Mouse (Mus musculus) spleen, adult 18-20 months (tissue): ENCODE measurements around the gene Tgfbr1.

Experiments
- DNase-seq, 2 experiments: peaks; one replicate each; pipeline ENCODE4 v3.0.0; 2022; ENCODE audit warnings: mixed read lengths in 2 of 2

Gene Tgfbr1

DNA sequence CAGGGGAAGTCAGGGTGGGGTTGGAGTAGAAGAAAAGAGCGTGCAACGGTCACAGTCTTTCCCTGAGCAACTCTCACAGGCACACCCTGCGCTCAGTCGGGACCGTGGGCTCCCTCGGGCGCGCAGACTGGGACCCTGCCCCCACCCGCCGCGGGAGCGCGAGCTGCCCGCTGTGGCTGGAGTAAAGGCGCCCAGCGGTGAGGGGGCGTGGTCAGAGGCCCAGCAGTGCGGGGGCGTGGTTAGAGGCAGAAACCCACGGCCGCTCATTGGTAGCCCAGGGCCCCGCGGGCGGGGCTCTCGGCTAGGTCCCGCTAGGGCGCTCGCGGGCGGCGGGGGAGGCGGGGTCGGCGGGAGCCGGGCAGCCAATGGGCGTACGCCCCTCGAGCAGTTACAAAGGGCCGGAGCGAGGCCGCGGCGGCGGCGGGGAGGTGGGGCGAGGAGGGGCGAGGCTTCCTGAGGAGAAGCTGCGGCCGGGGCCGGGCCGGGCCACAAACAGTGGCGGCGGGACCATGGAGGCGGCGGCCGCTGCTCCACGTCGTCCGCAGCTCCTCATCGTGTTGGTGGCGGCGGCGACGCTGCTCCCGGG lies at the start of gene Tgfbr1:
Gene Tgfbr1, plus strand, starts transcription at position 420 of the 586 bp plus-strand sequence.
- peak; percentile 98 to 99 for DNase-seq

- no peak for DNase-seq
These were observed 49.6 kb upstream of the Tgfbr1 start for GRCm38 (mm10) chr4:47303340-47303998.

GRCm38 (mm10) chr4:47309886-47310625 lies 43.0 kb upstream of the Tgfbr1 start:
- no peak for DNase-seq

DNA sequence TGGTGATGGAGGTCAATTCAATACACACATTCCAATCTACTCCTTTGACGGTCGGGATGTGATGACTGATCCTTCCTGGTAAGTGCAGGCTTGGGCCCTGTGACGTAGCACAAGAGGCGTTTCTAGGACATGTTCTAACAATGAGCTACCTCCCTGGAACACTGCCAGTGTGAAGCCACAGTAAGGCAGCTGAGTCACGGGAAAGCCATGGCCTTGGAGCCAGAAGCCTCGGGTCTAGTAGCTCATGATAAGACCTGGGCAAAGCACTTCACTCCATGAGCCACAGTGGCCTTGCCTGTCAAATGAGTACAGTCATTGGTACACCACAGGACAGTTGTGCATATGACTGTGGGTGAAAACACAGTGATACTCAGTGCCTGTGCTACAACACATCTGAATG lies 42.2 kb upstream of the Tgfbr1 start:
- DNase-seq, result no peak

DNA sequence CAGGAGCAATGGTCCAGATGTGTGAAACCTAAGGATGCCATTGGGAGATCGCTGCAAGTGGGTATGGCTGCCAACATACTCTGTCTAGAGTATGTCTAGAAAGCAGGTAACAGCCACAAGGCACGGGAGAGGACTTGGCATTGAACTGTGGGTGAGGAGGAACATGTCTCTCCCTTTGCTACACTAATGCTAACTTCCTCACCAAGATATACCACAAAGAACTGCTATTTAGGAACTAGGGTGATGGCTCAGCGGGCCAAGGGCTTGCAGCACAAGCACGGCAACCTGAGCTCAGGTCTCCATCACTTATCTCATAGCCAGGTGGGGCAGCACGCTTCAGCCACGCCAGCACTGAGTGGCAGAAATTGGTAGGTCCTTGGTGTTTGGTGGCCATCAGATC lies 41.6 kb upstream of the Tgfbr1 start:
- DNase-seq, result no peak

DNA sequence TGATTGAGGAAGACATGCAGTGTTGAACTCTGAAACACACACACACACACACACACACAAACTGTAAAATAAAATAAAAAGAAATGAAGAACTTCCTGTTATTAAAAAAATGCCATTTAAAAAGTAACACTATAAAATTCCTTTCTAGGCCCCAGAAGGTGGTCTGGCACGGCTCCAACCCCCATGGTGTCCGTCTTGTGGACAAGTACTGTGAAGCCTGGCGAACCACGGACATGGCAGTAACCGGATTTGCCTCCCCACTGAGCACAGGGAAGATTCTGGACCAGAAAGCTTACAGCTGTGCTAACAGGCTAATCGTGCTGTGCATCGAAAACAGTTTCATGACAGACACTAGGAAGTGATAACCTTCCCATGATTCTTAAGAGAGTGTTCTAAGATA lies 41.1 kb upstream of the Tgfbr1 start:
- no peak for DNase-seq

GRCm38 (mm10) chr4:47312676-47313075 lies 40.3 kb upstream of the Tgfbr1 start:
- DNase-seq, result no peak

DNA sequence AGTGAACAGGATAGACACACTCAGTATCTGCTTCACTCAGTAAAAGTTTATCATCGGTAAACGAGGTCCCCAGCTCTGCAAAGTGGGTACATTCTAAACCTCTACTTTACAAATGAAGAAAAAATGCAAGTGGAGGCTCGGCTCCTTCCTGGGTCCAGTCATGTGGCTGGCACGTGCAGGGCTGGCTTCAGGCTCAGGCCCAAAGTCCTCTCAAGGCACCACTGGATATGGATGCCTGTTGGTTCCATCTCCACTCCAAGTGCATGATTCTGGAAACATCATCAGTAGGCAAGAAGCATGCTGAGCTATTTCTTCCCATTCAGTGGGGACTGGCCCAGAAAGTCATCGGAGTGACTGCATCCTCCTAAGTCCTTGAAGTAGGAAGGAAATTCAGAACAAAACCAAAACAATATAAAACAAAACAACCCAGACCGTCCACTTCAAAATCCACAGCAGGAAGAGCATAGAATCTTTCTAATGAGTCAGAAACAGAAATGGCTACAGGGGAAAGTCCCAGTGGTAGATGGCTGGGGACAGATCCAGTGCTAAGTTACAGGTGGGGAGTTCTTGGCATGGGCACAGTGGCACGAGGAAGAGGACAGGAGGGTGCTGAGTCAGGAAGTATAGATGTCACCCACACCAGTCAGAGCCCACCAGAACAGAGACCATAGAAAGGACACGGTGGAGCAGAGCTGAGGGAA lies 39.2 kb upstream of the Tgfbr1 start:
- no peak for DNase-seq

DNA sequence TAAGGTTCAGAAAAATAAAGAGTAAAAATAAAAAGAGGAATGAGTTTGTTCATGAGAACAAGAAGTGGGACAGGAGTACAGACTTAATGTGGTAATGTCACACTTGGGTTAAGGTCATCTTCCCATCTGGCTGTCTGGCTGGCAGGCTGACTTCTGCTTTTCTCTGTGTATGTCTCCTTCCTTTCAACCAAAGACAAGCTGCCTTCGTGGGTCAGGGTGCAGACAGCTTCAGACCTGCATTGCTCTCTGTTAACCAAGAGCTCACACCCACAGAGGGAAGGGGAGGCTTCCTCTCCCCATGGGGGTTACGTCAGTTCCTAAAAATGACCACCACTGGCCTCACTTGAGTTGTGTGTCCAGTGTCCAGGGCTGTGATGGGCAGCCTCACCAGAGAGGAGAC lies 37.6 kb upstream of the Tgfbr1 start:
- peak in 1 of 2 experiments; percentile 40 for DNase-seq

GRCm38 (mm10) chr4:47316432-47316831 lies 36.6 kb upstream of the Tgfbr1 start:
- no peak for DNase-seq

DNA sequence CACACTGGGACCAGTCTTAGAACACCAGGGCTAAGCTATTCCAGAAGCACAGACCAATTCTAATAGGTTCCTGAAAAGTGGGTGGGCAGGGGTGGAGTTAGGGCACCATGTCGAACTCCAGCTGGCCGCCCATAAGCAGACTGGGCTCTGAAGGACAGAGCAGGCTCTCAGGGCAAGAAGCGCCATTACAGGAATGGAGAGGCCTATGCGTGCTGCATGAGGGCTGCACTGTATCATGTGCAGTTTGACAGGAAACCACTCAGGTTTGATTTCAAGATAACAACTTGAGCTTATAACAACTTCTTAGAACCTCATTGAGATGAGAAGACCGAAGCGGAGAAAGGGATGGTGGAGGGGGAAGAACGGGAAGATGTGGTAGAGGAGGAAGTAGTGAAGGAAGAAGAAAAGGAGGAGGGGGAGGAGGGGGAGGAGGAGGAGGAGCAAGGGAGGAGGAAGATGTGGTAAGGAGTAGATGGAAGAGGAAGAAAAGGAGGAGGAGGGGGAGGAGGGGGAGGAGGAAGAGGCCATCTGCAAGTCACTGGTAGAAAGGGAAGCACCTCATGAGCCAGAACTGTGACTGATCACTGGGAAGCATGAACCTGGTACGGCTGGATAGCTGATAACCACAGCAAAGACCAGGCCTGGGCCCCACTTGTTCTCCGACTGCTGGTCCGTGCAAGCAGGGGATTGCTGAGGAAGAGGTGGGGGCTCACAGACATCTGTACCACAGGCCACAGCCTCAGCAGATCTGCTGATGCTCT lies 33.3 kb upstream of the Tgfbr1 start:
- DNase-seq, result no peak

- DNase-seq, result no peak
These were observed 30.7 kb upstream of the Tgfbr1 start for GRCm38 (mm10) chr4:47322315-47322714.

DNA sequence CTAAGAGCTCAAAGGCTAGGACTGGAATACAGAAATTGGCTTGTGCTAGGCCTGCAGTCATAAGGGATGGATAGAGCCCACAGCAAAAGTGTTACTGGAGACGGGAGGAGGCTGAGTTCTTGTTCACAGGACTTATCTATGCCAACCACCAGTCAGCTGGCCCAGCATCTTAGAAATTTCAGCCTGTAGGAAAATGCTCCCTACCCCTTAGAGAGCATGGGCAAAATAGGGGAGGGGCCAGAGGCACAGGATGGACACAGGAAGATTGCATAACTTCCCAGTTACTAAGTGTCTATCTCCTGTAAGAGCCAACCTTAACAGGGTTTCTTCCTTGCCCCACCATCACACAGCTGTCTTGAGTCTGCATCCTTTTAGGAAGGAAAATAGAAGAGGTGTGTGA lies 28.8 kb upstream of the Tgfbr1 start:
- no peak for DNase-seq

DNA sequence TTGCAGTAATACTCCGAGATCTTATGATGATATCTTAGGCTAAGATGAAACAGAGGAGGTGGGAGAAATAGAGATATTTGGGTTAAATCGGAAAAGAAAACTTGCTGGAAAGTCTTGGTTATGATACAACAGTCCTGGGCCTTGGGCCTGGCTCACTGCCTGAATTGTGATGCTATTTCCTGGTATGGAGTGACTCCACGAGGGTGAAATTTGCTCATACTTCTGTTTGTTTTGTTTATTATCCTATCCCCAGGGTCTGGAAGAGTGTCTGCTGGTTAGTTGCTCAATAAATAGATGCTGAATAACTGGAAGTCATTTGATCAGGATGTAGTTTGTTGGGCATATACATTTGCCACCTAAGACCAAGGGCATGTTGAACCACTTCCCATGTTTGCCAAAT lies 25.2 kb upstream of the Tgfbr1 start:
- DNase-seq, result no peak

DNA sequence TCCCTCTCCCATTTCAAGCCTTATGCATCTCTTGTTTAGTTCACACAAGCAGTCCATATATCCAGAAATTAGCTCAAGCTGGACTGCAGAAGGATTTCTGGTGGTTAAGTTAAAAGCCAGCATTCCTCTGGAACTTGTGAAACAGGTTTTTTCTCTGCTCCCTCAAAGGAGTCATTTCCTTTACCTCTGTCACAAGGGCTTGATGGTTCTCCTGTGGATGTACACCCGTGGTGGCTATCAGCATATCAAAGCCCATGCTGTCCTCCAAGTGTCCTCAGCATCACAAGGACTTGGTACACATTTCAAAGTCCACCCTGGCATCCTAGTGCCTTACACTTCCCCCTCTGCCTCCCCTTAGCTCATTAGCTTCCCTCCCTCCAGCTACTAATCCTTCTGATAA lies 23.7 kb upstream of the Tgfbr1 start:
- DNase-seq, result no peak

DNA sequence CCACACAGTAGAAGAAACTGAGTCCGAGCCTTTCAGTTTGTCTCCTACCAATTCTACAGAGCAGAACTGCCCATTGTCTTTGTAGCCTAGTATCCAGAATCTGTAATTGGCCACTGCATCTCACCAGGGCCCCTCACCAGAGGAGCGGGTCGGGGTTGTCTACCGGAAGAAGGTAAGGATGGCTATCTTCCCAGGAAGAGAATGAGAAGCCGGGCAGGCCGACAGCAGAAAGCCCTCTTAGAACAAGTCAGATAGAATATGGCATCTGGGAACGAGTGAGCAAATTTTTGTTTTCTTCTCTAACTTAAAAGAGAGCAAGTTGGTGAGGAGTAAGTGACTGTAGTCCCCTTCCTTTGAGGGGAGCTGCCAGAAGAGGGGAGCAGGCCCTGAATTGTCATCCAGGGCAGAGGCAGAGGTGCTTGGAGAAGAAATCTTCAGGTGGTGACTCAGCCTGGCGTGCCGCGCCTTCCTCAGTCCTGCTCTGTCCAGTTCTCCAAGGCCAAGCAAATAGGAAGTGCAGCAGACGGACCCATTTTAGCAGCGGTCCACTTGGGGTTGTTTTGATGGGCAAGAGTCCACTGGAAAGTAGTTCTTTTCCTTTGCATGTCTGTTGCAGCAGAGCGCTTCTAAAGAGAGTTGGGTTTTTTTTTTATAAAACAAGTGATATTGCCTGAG lies 22.5 kb upstream of the Tgfbr1 start:
- no peak for DNase-seq

- no peak for DNase-seq
These were observed 20.1 kb upstream of the Tgfbr1 start for GRCm38 (mm10) chr4:47332812-47333343.

- no peak for DNase-seq
These were observed 19.5 kb upstream of the Tgfbr1 start for GRCm38 (mm10) chr4:47333541-47333940.

DNA sequence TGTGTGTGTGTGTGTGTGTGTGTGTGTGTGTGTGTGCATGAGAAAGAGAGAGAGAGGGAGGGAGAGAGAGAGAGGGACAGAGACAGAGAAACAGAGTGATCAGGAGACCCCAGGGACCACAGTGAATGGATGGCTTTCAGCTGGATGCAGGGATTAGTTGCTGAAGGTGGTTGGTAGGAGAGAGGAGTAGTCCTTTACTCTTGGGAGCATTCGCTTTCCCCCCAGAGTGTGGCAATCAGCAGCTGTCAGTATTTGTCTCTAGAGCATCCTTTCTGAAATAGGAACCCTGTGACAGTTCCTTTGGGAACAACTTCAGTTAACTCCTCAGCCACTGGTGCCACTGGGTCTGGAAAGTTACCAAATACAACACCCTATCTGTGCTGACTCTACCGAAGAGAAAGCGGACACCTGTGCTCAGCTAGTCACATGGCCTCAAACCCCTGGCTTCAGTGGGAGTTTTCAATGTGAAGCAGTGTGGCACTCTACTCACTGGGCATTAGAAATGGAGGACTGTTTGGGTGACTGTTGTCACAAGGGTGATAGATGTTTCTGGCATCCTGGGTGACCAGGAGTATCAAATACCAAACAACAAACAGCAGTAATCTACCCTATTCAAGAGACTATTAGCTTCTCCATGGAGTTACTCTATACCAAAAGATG lies 16.0 kb upstream of the Tgfbr1 start:
- DNase-seq, result no peak

DNA sequence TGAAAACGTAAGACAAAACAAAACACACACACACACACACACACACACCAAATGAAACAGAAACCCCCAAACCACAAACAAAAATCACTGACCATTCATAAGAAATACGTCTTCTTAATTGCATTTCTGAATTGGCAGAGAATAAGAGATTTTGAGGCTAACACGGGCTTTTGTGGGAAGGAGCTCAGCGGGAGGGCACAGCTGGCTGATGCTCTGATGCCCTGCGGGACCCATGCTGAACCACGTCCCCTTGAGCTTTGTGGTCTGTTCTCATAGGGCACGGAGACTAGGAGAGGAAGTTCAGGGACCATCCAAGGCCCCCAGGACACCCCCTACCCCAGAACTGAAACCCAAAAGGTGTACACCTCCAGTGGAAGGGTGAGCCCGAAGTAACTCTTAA lies 10.4 kb upstream of the Tgfbr1 start:
- DNase-seq, result no peak

- DNase-seq, result no peak
These were observed 6.0 kb upstream of the Tgfbr1 start for GRCm38 (mm10) chr4:47347022-47347421.
